ENCODE assay signal across 8 mouse cellular contexts in the genomic region with DNA sequence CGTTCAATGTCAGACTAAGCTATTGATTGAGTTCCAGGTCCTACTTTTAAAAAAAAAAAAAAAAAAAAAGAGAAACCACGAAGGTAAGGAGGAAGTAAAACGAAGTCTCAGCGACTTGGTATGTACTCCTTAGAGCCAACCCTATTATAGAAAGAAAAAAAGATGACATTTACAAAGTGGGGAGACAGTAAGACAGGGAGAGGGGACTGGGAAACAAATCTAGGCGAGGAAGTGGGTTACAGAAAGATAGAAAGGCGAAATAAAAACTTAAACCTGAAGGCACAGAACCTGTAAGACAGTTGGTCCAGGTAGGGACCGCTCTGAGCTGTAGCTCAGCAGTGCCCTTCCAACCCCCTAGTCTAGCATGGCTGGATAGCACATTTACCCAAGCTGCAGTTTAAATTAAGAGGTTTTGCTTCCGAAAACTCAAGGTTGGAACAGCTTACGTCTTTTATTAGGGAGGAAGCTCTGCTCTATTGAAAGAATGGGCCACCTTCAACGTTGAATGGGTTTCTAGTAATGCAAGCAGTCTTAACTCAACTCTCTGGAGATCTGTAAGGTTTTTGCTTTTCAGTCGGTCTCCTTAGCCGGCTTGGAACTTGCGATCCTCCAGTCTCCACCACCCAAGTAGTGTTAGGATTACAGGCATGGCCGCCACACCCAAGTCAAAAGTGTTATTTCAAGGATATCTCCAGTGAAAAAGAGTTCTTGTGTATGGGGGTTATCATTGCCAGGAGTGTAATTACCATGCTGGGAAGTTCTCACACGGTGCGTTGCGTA. TPM values are rescaled to one million over a fixed set of nuclear protein-coding genes. Genes with fewer than 3 reads are reported as not detected.
DNase-seq lines count a peak whose midpoint lies in the region; ATAC-seq lines count a peak whose summit lies in the region.

Gene Zfp36 (minus strand): TSS at position 17 of the 780 bp plus-strand sequence.

- peak within 1 kb of the TSS; percentile 100 for H3K27ac ChIP-seq in lung, embryonic 16.5 days (ENCODE audit: low read length)
- peak within 1 kb of the TSS; percentile 100 for H3K27ac ChIP-seq in brown adipose tissue, adult 24 weeks (replicated peaks; ENCODE audit: low read depth, low read length)
- H3K27ac ChIP-seq in liver, embryonic 15.5 days (replicated peaks) = peak within 1 kb of the TSS; percentile 94

- peak within 1 kb of the TSS; percentile 96 for H3K4me2 ChIP-seq in lung, embryonic 16.5 days (ENCODE audit: low read depth, low read length)
- peak within 1 kb of the TSS; percentile 95 for H3K4me2 ChIP-seq in liver, embryonic 15.5 days

- peaks cover 53% of the 10 kb centered on the region for H3K4me1 ChIP-seq in lung, embryonic 16.5 days (replicated peaks; ENCODE audit: control insufficient read depth, insufficient read depth, low read length)
- peaks cover 22% of the 10 kb centered on the region for H3K4me1 ChIP-seq in brown adipose tissue, adult 24 weeks (ENCODE audit: control insufficient read depth, insufficient read depth, insufficient read length, low read length)
- peaks cover 97% of the 10 kb centered on the region for H3K4me1 ChIP-seq in liver, embryonic 15.5 days (replicated peaks)

- intact Hi-C loops in heart, postnatal 10 days (cut with DNase I) = no loop called here
- intact Hi-C loops in left cerebral cortex, postnatal 25 days (cut with DNase I) = no loop called here

- H3K9me3 ChIP-seq in lung, embryonic 16.5 days (ENCODE audit: control insufficient read depth, low read length) = no peaks in the 10 kb centered on the region
- no peaks in the 10 kb centered on the region for H3K9me3 ChIP-seq in liver, embryonic 15.5 days (replicated peaks)

- H3K9ac ChIP-seq in lung, embryonic 16.5 days (ENCODE audit: low read length) = peak within 1 kb of the TSS; percentile 81
- H3K9ac ChIP-seq in liver, embryonic 15.5 days = peak within 1 kb of the TSS; percentile 80

- no peaks in the 10 kb centered on the region for H3K27me3 ChIP-seq in lung, embryonic 16.5 days (ENCODE audit: control insufficient read depth, insufficient read depth, low read depth, low read length)
- H3K27me3 ChIP-seq in liver, embryonic 15.5 days = no peaks in the 10 kb centered on the region

- peaks cover 4% of the 10 kb centered on the region for H3K36me3 ChIP-seq in lung, embryonic 16.5 days (ENCODE audit: control insufficient read depth, insufficient read depth, low read length)
- H3K36me3 ChIP-seq in liver, embryonic 15.5 days (replicated peaks) = peaks cover 11% of the 10 kb centered on the region

- H3K4me3 ChIP-seq in lung, embryonic 16.5 days (ENCODE audit: low read length) = peak within 1 kb of the TSS; percentile 60
- peak within 1 kb of the TSS; percentile 83 for H3K4me3 ChIP-seq in brown adipose tissue, adult 24 weeks (ENCODE audit: insufficient read depth, low read depth, low read length)
- peak within 1 kb of the TSS; percentile 71 for H3K4me3 ChIP-seq in liver, embryonic 15.5 days (replicated peaks)

- 45% methylated on average over 17 of the region's 17 CpGs for whole genome bisulfite sequencing in lung, embryonic 16.5 days
- 24% methylated on average over 17 of the region's 17 CpGs for WGBS in liver, embryonic 15.5 days (ENCODE audit: insufficient replicate concordance)

- no peak for ATAC-seq in lung, embryonic 16.5 days (ENCODE audit: low read depth)
- no peak for ATAC-seq in liver, embryonic 15.5 days (ENCODE audit: insufficient read depth)

- DNase-seq in lung, postnatal 14 days = no peak
- DNase-seq in heart, postnatal 10 days = no peak
- no peak for DNase-seq in left cerebral cortex, postnatal 25 days (ENCODE audit: low spot score in 2 of 2)
- DNase-seq in embryo, embryonic 10.5 days (ENCODE audit: low spot score) = no peak
- no peak for DNase-seq in left cerebral cortex, adult 9 months (ENCODE audit: low spot score in 2 of 2)

RNA-seq across cellular contexts. Expression of gene Zfp36, which starts in this region (rescaled TPM):
- 23.9 and 26.8 TPM in 2 replicates for polyA plus RNA-seq in lung, embryonic 16.5 days (2015; fragmentation: Nextera tagmentation; extraction: Ambion mirVana)
- polyA plus RNA-seq in brown adipose tissue, adult 24 weeks (2012; ENCODE audit: insufficient read depth, insufficient read length, missing spikeins) = 25.1 and 70.2 TPM in 2 replicates
- 10 to 100 TPM; 12.7 to 15.8 TPM for total RNA-seq in heart, postnatal 10 days (2021)
- 8.3 and 8.8 TPM in 2 replicates for polyA plus RNA-seq in liver, embryonic 15.5 days (2015; fragmentation: Nextera tagmentation; extraction: Ambion mirVana)
- total RNA-seq in left cerebral cortex, postnatal 25 days (2021) = 1 to 10 TPM; 2.2 to 2.9 TPM
